Mouse (Mus musculus): Measurements from ENCODE around the gene Cttnbp2nl.

Gene Cttnbp2nl

DNA sequence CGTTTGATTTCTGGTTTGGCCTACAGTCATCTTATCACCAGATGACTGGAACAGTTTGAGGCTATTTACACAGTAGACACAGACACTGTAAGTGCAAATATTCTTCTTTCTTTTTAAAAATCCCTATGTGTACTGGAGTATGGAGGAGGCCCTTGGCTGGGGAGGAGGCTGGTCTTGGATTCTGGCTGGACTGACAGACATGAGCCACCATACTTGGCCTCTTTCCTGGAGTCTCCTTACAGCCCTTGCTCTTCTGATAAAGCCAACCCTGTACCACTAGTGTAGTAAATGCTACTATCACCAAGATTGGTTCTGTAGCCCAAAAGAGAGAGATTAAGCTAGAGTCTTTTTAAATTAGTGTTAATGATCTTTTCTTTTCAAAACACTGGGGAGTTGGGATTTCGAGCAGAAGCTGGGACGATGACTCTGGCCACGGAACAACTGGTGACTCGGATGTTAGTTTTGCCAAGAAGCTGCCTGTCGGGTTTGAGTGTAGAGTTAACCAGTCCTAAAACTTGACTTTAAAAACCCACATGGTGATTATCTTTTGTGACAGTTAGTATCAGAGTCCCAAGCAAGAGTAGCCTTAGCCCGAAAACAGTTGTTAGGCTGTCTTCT is 40.1 kb downstream of the Cttnbp2nl start:
- no peak for DNase-seq

DNA sequence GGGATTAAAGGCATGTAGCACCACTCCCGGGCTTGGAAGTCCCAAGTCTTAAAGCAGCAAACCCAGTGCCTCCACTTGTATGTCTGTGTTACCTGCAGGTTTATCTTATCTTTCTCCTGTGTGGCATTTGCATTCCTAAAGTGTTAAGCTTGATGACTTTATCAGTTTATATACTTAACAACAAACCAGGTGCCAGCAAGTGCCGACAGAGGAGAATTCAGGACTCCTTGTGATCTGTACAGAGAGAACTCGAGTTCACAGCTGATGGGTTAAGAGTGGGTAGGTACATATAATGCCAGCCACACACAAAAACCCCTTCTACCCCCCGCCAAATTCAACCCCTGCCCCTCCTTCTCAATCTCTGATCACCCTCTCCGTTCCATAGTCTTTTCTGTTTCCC is 41.1 kb downstream of the Cttnbp2nl start:
- DNase-seq = no peak

DNA sequence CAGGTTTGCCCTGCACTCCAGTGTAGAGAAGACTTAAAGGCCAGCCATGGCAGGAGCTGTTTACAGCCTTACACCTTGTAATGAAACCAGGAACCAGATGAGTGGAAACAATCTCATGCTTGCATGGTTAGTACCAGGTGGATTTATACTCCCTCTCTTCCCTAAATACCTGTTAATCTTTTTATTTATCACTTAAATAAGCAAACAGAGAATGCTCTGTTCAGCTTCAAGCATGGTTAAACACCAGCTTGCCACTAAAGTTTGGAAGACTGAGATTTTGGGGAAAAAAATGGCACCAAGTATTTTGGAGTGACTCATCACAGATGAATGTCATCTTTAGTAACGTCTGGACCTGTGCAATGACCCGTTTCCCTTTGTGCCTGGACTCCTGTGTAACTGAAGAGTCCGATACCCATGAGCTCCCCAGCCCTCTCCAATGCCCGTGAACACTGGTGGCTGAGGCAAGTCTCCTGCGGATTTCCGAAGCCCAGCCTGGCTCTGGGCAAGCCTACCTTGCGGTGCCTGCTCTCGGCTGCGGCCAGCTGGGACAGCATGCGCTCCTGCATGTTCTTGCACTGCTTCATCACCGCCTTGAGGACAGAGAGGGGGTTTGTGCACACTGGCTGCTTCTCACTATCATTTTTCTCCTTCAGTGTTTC is 42.1 kb downstream of the Cttnbp2nl start:
- no peak for DNase-seq

DNA sequence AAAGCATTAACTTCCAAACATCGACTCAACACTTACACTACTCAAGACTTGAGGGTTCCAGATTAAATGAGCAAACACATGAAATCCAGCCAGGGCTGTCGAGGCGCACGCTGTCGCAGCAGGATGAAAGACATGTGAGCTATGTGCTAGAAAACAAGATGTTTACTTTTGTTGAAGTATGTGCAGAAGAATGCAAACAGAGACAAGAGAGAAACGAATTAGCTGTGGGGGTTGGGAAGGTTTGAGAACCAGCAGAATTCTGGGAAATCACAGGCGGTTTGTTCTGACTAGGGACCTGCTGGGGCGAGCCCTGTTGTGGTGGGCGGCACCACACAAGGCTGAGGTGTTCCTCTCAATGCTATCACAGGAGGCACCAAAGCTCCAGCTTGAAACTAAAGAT is 44.9 kb downstream of the Cttnbp2nl start:
- DNase-seq = no peak

DNA sequence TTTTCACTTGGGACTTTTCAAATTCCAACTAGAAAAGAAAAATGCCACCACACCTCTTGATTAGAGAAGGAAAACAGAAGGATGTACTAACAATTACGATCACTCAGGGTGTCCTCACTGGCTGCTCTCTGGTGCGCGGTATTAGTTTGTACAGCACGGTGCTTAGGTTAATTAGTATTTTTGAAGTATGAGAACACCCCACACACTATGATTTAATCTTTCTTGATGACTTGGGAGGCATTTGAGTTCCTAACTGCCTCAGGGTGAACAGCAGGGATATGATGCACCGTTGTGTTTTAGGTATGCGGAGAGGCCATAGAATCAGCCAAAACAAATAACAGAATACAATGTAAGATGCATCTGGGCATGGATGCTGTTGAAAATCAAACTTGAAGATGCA is 46.8 kb downstream of the Cttnbp2nl start:
- no peak for DNase-seq

DNA sequence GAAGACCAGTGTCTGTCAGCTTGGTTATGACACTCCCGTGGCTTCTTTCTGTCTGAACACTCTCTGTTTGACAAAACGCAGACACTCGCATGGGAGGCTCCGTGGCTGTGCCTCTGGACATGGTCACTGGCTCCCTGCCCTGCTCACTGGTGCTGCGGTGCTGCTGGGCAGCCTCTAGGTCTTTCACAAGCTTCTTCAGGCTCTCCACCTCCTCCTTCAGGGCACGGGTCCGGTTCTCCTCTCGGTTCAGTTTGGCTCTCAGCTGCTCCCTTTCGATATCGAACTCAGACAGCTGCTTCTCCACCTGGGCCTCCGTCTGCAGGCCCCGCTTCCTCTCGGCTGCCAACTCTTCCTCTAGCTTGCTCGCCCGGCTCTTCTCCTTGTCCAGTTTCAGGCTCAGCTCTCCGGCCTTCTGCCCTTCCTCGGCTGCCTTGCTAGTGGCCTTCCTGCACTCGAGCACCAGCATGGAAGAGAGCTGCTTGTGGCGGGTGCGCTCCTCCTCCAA is 47.3 kb downstream of the Cttnbp2nl start:
- no peak for DNase-seq

DNA sequence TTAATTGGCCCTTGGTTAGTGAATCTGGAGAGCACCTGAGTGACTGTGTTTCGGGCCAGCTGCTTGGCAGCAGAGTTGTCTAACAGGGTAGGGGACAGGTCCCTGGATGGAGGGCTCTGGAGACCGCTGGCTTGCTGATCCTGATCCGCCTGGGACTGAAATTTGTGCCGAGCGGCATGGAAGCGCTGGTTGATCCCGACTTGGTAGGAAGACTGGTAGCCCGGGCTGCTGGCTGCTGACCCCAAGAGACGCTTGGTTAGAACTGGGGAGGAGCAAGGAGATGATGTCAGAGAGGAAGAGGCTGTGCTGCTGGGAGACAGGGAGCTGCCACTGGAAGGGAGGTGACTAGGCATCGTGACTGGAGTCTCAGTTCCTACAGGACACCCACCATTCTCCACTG is 47.9 kb downstream of the Cttnbp2nl start:
- no peak for DNase-seq

DNA sequence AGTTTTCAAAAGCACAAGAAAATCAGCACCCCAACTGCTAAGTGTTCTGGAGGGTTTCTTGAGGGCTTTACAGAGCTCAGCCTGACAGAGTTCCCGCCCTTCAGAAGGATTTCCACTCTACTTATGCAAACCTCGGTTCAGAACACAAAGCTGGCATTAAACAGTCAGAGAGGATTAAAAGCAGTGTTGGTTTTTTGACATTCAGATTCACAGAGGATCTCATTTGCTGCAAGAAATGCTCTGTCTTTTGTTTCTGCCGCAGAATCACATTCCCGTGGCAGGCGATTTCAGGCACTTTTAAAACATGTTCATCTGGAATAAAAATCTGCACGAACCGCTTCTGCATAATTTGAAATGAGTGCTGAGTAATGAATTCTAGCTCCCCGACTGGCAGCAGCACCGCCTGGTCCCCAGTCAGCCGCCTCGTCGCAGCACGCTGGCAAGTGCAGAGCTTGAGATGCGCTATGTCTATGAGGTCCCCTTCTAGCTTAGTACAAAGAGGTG is 48.9 kb downstream of the Cttnbp2nl start:
- no peak for DNase-seq

DNA sequence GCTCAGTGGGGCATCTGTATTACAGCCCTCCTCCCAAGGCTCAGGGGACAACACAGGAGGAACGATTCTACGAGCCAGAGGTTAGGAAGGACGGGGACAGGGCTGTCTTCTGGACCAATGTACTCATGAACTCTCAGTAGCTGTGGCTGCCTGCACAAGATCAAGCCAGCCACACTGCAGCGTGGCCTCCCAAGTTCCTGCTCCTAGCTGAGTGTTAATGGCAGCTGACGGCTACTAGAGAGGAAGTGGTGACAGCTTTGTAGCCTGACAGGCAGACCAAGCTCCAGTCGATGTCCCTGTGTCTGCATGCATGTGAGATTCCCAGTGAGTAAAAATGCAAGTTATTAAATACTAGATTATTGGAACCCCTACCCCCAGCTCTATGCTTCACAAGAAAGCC is 51.6 kb downstream of the Cttnbp2nl start:
- peak; percentile 23 for DNase-seq

DNA sequence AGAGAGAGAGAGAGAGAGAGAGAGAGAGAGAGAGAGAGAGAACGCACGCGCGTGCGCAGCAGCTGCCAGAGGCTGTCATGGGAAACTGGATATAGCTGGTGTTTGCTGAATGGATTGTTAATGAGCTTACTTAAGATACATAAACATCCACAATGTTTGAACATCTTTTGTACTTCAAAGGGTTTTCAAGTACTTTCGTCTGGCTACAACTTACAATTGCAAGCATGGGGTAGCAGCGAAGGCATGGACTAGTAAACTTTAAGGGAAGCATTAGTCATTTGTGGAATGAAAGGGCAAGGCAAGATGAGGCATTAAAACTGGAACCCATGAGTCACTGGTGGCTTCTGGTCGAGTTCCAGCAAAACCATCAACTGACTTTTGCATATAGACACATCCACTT is 52.4 kb downstream of the Cttnbp2nl start:
- DNase-seq = no peak

DNA sequence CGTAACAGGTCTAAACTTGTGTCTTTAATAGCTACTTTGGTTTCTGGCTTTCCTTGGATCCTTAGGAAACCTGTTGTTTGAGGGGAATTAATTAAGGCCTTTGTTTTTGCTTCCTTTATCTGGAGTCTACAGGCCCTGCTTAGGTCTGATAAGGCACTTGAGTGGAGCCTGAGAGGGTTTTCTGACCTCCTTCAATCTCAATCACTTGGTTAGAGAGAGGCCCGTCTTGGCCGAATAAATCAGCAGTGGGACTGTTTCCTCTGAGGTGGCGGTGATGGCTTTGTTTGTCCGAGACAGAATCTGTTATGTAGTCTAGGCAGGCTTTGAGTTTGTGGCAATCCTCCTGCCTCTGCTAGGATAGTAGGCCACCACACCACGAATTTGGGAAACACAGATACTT is 55.4 kb downstream of the Cttnbp2nl start:
- DNase-seq = no peak

DNA sequence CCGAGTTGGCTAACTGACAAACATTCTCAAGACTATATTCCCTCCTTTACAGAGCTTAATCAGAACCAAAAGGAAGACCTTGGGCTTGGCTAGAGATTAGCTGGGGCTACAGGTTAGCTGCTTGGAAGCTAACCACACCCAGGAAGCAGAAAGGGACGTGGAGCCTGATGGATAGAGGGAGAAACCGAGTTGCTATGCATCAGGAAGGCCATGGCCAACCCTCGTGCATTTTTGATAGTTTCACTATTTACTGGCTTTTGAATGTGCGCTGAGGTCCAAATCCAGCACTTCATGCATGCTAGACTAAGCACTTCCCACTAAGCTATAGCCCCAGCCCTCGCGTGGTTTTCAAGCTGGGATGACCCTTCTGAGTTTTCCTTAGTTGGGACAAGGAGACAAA is 57.2 kb downstream of the Cttnbp2nl start:
- DNase-seq = no peak

DNA sequence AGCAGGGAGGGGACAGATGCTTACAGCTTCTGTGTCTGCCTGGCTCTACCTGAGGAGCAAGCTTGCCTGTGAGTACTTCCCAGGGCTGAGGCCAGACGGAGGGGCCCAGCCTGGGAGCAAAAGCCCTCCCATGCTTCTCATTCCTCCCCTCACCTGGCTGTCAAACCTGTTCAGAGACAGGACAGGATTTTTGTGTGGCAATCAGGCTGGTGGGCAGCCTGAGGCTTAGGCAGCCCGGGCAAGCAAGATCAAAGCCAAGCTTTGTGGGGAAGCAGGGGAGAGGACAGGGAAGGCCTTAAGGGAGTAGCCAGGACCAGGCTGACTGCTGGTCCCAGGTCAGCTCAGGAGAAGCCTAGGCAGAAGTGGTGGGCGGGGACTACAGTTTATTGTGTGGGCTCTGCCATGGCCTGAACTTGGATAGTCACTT is 58.5 kb downstream of the Cttnbp2nl start:
- DNase-seq = no peak

DNA sequence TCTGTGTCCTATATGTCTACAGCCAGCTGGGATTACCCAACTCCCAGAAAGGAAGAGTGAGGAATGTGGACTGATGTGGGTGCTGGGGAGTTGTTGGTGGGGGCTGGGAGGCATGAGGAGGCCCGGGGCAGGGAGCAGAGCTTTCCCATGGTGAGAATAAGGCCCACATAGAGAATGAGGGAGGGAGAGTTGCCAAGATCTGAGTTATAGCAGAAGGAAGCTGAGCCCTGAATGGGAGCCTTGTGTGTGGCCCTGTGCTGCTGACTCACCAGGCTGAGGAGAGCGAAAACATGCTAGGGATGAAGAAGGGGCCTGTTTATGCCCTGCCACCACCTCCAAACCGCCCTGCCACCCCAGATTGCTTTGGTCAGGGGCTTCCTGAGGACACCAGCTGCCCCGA is 59.1 kb downstream of the Cttnbp2nl start:
- DNase-seq = no peak

DNA sequence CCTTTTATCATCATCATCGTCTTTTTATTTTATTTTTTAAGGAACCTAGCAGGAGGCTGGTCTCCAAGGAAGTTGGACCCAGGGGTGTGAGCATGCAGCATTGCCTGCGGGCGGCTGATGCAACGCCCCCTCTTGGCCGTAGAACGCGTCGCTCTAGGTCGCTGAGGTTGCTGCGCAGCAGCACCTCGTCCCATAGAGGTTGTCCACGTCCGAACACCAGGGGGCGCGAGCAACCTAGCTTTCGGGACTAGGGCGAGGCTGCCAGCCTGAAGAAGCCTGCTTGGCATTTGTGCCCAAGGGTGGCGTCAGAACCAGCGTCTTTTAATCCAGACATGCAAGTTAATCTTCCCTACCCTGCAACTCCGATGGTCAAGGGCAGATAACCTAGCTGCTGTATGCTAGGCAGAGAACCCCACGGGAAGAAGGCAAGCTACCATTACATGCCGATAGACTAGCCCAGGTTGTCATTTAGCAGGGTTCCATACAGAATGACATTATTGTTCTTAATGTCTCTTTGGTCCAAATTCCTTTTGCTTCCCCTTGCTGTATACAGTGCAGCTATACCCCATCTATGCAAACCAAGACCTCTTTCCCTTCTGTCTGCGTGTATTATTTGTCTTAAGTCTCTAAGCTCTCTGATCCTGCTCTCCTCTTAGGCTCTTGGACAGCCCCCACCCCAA is 60.1 kb downstream of the Cttnbp2nl start:
- peak; percentile 96 for DNase-seq

DNA sequence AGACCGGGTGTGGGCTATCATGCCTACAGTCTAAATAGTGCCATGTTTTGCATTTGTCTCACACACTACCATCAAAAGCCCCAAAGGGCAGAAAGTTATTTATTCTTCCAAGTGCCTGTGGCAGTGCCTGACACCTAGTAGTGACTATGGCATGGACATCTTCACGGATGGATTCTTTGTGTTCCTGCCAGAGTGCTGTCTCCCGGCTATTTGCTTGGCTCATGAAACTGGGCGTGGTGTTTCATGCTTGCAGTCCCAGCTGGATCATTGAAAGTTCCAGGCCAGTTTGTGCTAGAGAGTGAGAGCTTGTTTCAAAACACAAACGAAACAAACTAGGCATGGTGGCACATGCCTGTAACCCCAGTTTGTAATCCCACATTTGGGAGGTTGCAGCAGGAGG is 61.2 kb downstream of the Cttnbp2nl start:
- no peak for DNase-seq

DNA sequence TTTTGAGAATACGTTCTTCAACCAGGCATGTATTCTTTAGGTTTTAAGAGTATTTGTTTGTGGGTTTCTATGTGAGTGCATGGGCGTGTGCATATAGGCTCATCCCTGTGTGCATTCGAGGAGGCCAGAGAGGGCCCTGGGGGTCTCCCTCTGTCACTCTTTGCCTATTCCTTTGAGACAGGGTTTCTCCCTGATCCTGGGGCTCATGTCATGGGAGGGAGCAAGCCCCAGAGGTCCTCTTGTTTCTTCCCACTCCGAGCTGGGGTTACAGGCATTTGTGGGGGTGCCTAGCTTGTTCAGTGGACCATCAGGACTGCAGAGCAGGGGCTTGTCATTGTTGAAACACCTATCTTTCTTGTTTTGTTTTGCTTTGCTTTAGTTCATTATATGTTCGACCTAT is 65.1 kb downstream of the Cttnbp2nl start:
- DNase-seq = no peak

DNA sequence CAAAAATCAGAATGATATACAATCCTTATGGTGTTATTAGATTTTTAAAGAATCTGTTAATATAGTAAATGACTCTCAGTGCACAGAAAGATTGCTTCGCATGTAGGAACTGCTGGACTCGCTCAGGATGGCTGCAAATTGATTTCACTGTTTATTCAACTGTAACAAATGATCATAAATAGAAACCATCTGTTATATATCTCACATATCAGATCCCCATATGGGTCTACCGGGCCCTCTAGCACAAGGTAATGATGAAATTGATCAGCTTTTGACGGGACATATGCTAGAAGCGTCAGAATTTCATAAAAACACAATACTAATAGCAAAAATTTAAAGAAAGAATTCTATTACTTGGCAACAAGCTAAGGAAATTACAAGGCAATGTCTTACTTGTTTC is 73.2 kb downstream of the Cttnbp2nl start:
- DNase-seq = no peak

DNA sequence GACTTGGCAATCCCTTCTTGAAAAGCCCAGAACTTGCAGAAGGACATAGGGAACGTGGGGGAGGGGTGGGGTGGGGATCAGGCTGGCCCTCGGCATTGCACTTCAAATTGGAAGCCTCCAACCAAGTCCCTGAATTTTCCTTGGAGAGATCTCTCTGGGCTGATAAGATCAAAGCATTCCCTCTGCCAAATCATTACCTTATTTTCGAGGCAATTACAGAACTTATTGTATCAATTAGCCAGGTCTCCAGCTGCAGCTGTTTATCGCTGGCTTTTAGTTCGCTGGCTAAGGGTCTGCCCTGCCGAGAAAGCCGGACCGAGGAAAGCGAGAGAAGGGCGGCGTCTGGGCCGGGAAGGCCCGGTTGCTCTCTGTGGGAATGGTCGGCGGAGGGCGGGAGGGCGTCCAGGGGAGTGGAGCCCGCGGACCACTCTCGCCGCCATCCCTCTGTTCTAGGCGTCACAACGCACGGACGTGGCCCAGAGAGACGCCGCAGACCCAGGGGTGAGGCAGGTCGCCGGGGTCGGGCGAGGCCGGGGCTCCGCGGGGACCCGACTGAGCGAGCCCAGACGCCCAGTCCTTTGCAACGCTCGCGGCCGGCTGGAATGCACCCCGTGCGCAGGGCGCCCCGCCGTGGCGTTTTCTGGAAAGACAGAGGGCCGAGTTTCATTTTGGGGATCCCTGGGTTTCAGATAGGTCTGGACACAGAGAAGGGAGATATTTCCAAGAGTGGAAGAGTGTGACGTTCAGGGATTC is 85.2 kb downstream of the Cttnbp2nl start:
- DNase-seq = peak; percentile 92

DNA sequence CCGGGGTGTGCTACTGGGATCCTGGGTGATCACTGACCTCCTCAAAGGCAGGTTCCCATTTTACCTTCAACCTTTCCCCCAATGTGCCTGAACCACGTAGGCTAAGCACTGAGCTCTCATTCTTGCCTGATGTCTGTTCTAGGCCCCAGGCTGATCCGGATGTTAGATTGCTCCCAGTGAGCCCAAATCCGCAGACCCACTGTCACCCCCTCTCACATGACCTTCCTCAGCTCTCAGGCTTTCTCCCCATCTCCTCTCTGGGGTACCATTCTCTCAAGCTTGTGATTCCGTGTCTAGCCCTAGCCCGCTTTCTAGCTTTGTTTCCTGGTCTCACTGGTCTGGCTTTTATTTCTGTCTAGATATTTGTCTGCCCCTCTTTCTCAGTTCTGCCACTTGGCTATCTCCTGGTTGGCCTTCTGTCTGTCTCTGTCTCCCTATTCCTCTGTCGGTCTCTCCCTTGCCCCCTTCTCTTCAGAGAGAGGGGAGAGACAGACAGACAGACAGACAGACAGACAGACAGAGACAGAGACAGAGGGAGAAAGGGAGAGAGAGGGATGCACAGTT is 86.9 kb downstream of the Cttnbp2nl start:
- DNase-seq = no peak

DNA sequence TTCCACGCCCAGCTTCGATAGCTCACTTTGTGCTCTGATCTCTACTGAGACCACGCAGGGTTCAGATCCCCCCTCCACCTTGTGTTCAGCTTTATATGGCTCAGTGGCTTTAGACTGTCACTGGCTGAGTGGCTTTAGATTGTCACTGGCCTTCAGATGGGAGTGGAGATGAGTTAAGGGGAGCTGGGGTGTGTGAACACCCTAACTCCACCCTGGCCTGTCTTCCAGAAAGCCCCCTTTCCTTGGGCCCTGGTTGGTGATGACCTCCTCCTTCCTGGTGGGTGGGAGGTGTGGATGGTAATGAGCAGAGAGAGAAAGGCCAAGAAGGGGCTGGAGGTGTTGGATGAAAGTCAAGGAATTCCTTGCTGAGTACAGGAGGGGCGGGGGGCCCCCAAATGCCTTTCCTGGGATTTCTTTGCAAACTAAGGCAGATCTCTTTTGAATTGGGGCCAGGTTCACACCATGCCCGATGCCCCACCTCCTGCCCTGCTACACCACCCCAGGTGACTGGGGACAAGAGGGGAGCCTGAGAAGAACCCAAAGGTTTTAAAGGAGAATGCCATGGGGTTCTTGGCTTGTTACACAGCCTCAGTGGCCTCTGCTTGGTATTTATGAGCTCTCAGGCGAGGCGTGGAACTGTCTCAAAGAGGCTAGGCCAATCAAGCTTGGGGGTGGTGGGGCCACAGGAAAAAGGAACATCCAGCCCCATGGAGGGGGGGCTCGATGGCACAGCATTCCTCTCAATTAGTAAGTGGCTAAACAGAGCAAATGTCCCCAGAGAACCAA is 87.7 kb downstream of the Cttnbp2nl start:
- no peak for DNase-seq

Data from thymus, postnatal 4 days (tissue).